Mouse (Mus musculus): ENCODE results near the gene Zp1.
A peak's percentile ranks its signal among the peaks of the same experiment; 100 is the strongest.

Gene Zp1

DNA sequence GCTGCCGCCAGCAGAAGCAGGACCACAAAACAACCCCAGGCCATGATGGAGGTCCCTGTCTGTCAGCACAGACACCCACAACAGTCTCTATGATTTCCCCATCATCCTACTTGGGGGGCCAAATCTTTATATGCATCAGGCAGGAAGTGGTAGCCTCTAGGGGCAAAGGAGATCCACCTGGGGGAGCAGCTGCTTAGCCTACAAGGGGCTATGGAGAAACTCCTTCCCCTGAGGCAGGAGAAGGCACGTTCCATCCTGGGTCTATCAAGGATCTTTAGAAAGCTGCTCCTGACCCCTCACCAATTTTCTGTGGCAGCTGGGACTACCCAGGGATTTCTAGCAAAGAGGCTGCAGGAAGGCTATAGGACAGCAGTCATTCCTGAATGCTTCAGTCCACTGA, at the start of gene Zp1:
Zp1 (minus strand) TSS at position 101 of the 400 bp plus-strand sequence.
- DNase-seq (ENCODE audit: low read depth) = no peak

DNA sequence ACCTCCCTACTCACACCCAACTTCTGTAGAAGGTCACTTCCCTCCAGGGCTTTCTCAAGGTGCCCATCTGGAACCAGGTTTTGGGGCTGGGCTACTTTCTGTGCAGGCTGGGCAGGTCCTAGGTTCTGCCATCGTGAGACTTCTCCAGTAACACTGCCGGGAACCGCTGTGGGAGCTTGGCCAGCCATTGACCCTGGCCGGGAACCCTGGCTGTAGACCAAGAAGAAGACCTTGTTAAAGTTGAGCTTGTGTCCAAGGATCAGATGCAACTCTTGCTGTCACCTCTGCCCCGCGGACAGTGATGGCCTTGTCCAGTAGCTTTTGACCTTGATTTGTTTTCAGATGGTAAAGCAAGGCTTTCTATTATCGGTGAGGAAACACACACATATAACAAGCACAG, 48.1 kb upstream of the Zp1 start:
- DNase-seq (ENCODE audit: low read depth) = no peak

DNA sequence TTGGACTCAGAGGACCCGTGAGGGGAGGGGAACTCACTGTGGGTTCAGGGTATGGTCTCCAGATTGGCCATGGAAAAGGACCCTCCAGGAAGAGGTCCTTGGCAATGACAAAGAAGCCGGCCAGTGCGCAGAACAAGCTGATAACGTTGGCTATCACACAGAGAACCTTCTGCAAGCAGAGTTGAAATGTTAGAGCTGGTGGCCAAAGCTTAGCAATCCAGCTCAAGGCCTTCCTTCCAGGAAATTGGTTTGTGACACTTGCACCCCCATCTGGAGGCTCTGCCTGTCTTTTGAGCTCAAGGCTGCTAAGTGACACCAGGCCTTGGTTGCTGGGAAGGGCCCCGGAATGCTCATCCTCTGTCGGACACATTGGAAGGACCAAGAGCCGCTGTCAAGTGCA, 45.3 kb upstream of the Zp1 start:
- DNase-seq (ENCODE audit: low read depth) = no peak

DNA sequence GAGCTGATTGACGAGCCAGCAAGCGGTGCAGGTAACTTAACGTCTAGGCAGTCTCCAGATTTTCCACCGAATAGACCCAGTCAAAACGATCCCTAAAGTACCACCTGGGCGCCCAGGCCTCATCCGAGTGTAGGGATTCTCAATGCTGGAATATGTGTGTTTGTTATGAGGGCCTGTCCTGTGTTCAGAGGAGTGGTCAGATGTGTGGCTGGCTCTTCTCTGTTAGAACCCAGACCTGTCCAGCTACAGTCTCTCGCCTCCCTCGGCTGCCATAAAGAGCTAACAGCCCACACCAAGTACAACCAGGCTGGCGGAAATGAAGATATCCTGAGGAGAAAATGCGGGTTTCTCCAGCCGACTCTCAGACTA, 39.5 kb upstream of the Zp1 start:
- DNase-seq (ENCODE audit: low read depth) = no peak

DNA sequence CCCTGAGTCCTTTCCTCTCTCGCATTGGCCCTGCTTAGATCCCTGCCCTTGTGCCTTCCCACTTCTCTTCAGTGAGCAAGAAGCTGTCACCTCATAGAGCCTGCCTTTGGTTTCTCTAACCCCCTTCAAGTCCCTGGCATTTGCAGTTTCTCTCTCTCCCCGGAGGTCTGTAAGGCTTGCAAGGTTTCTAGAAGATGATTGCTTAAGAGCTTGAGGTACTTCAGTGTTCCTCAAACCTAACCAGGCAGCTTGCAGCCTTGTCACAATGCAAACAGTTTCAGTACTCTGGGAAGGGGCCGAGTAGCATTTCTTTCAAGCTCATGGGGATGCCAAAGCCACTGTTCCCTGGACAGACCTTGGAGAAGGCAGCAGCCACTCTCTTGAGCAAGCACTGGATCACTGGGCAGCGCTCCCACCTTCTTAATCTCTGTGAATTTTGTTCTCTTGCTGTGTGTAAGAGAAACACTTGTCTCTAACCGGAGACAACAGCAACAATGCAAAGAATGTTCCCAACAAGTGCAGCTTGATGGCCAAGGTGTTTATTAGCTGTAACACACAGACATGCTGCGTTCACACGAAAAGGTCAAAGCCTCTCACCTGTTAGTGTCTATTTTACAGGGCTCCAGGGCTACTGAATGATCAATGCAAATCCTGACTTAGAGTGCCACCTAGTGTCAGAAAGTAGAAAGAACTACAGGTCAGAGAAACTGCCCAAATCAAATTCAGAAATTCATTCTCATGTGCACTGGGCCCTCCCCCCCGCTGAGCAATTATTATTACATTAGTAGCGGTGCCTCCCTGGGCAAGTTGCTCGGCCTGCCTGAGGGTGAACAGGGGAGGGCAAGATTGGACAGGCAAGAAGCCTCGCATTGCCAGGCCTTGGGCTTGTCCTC, 38.9 kb upstream of the Zp1 start:
- peak; percentile 90 for DNase-seq (ENCODE audit: low read depth)

DNA sequence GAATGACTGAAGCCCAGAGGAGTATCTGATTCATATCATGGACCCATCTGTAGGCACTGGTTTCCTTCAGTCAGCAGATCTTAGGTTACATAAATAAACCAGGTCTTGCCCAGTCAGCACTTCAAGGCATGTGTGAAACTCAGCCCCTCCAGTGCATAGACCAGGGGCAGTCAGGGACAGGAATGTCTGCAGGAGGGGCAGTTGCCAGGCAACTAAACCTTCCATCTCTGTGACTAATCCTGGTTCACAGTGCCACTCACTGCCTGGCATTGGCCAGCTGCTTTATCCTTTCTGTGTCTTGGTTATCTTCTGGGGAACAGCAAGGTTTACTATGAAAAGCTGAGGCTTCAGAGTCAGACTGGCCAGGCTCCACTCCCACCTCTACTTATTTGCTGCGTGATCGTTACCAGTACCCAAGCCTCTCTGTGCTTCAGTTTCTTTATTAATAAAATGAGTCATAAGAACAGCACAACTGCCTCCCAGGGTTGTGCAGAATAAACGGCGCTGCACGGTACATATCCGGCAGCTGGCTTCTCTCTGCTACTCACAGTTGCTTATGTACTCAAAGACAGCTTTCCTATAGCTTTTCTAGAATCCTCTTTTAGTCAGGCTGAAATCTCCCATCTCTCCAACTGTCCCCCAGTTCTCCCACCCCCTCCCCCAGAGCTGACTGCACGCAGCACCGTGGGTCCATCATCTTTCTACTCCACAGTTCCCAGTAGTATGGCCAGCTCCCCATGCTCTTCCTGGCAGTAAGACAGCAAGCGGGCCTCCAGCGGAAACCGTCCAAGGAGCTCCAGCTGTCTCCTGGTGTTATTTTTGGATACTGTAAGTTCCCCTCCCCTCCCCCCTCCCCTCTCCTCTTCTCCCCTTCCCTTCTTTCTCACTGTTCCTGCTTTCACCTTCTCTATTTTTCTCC, 31.8 kb upstream of the Zp1 start:
- DNase-seq (ENCODE audit: low read depth) = peak; percentile 41

DNA sequence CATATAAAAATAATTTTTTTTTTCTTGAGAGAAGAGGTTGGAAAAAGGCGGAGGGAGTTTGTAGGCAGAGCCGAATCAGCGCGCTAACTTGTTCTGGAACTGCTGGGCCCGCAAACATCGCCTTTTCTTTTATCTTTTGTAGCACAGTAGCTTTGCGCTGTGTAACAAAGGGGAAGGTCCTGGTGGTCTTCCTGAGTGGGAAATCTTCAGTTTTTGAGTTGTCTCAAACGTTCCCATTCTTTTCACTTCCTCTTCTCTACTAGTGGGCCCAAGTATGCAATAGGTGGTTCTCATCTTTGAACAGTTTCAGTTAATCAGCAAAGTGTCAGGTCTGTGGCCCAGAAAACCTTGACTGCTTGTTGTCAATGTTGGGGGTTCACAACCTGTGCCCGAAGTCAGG, 29.1 kb upstream of the Zp1 start:
- no peak for DNase-seq (ENCODE audit: low read depth)

DNA sequence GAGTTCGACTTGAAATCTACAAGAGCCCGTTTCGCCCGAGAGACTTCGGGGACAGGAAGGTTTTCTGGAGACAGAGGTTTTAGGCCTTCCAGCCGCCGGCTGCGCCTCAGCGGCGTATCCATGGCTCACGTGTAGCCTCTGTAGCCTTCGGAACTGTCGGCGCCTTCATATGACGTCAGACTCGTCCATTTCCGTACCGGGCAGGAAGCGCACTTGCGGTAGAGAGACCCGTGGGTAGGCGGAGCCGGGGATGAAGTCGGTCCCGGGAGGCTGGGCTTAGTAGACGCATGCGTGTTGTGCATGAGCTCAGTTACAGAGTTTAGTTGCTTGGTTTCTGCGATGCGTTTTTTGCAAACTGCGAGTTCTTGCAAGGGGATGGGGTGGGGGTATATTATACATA, 28.7 kb upstream of the Zp1 start, which contains the start of gene Ccdc86:
Ccdc86 (minus strand) TSS at position 155 of the 400 bp plus-strand sequence.
- peak; percentile 99 for DNase-seq (ENCODE audit: low read depth)

DNA sequence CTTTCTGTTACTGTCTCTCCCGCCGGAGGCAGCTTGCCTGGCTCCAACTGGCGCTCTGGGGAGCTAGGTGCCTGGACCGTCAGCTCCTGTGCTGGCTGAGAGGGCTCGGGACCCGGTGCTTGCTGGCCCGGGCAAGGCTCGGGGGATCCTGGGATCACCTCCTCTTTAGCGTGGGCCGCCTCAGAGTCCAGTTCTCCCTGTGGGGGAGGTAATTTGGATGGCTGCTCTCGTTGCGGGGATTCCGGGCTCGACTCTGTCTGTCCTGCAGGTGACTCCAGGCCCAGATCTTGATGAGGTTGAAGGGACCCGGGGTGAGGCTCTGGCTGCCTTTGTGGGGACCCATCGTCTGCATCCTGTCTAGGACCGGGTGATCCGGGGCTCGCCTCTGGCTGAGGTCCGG, 28.0 kb upstream of the Zp1 start:
- DNase-seq (ENCODE audit: low read depth) = peak; percentile 52

DNA sequence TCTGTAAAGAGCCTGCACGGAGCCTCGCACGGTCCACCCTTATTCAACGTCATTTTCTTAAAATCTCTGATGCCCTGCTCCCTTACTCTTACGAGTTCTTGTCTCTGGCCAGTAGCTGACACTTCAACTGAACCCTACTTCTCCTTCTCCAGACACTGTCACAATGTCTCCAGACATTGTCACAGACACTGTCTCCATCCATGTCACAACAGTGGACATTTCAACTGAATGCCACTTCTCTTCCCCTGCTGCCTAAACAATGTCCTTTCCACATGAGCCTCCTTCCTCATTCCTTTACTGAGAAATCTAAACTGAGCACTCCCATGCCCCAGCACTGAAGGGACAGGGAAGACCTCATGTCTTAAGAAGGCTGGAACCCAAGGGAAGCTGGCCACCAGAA, 26.8 kb upstream of the Zp1 start:
- no peak for DNase-seq (ENCODE audit: low read depth)

DNA sequence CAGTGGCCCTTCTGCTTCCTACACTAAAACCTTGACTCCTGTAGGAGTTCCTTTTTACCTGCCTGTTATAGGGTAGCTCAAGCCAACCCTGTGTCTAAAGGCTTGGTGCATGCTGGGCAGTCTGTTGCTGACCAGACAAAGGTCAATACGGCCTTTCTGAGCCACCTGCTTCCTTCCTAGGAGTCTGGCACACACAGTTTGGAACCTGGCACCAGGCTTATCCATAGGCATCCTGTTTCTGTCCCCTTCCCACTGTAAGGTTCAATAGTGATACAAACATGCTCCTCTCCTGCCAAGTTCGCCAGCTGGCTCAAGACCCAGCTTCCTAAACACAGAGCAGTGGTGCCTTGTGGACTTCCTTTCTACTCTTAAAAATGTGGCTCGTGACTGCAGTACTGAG, 26.1 kb upstream of the Zp1 start:
- DNase-seq (ENCODE audit: low read depth) = no peak

DNA sequence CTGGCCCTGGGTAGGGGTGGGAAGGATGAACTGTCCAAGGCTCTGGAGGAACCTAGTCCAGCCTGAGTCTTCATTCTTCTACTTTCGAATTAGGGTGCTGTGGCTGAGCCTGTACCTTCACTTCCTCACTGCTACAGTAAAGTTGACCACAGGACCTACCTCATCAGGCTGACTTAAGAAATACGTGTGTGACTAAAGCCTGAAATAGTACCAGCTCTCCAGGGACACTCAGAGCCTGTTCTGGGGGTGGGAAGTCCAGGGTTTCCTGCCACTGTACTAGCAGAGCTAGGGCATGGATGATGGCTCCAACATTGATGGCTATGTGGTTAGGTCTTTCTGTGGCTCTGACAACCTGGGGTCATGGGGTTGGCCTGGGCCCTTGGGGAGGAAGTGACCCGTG, 23.5 kb upstream of the Zp1 start:
- no peak for DNase-seq (ENCODE audit: low read depth)

DNA sequence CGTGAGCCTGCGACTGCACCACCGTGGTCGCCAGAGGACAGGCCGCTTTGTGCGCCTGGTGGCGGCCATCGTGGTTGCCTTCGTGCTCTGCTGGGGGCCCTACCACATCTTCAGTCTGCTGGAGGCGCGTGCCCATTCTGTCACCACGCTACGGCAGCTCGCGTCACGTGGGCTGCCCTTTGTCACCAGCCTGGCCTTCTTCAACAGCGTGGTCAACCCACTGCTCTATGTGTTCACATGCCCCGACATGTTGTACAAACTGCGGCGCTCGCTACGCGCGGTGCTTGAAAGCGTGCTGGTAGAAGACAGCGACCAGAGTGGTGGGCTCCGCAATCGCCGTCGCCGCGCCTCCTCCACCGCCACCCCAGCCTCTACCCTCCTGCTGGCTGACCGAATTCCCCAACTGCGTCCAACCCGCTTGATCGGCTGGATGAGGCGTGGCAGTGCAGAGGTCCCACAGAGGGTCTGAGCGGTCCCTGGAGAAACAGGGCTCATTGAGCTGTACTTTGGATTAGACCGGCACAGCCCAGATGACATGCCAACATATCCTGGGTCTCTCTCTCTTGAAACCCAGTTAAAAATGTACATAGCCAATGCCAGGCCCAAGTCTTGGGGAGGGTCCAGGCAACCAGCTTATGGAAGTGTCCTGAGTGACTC, 20.5 kb upstream of the Zp1 start:
- DNase-seq (ENCODE audit: low read depth) = no peak

DNA sequence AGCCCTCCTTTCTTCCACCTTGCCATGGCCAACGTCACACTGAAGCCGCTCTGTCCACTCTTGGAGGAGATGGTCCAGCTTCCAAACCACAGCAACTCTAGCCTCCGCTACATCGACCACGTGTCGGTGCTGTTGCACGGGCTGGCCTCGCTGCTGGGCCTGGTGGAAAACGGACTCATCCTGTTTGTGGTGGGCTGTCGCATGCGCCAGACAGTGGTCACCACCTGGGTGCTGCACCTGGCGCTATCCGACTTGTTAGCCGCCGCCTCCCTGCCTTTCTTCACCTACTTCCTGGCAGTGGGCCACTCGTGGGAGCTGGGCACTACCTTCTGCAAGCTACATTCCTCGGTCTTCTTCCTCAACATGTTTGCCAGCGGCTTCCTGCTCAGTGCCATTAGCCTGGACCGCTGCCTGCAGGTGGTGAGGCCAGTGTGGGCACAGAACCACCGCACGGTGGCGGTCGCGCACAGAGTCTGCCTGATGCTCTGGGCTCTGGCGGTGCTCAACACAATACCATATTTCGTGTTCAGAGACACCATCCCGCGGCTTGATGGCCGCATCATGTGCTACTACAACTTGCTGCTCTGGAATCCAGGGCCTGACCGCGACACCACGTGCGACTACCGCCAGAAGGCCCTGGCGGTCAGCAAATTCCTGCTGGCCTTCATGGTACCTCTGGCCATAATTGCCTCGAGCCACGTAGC, 19.8 kb upstream of the Zp1 start:
- DNase-seq (ENCODE audit: low read depth) = peak; percentile 75

DNA sequence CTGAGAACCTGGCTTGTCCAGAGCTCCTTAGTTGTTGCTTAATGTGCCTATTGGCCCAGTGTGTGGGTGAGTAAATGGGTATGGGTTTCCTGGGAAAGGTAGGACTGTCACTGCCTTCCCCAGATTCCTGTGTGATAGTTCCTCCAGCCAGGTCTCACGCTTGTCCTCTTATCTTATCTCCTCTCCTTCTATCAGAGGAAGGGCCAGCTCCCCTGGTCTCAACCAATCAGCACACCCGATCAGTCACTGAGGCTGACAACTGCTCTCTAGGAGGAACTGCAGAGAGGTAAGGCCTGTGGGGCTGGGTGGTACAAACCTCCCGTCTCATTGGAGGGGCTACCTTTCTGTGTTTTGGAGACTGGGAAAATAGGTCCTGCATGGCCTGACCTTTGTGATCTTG, 18.3 kb upstream of the Zp1 start:
- DNase-seq (ENCODE audit: low read depth) = no peak

DNA sequence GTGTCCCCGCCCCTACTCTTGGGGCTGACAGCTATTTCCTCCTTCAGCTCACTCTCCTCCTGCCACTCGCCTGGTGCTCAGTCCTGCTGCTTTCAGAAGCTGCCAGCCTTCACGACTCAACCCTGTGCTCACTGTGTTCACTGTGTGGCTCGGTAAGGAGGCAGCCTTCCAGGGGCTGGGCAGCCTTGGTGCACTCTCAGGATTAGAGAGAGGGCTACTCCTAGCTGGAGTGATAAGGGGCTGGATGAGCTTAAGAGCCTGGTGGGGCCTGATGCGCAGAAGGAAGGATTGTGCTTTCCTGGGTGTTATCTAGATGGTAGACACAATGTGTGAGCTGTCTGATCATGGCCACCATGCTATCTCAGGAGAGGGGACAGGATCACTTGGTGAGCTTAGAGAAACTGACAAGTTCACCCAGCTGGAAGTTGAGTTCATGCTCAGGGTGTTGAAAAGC, 16.7 kb upstream of the Zp1 start, which contains the start of gene Ptgdr2:
Ptgdr2 (plus strand) TSS at position 51 of the 454 bp plus-strand sequence.
- DNase-seq (ENCODE audit: low read depth) = no peak

DNA sequence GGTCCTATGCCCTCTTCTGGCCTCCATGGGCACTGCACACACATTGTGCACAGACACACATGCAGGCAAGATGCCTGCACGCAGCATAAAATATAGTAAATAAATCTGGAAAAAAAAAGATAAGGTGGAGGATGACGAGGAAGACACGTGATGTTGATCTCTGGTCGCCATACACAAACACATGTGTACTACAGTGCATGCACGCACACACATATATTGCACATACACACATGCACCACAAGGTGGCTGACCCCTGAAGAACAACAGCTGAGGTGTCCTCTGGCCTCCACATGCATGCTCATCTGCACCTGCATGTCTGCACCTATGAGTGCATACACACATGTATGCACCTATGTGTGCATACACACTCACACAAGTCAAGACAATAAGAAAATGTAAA, 15.6 kb upstream of the Zp1 start:
- peak; percentile 32 for DNase-seq (ENCODE audit: low read depth)

DNA sequence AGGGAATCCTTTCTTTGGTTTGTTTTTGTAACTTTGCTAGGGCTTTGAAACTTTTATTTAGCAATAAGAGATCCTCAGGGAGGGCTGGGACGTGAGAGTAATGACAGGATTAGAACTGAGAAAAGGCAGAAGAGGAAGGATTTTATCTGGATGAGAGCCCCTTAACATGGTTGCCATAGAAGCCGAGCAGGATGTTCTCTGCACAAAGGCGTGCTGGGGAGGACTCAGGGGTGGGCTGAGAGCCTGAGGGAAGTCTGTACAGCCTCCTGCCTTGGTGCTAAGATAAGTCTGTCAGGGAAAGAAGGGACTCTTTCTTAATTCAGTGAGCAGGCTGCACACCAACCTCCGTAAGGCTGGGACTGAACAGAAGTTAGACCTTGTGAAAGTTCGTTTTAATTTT, 14.6 kb upstream of the Zp1 start:
- no peak for DNase-seq (ENCODE audit: low read depth)

DNA sequence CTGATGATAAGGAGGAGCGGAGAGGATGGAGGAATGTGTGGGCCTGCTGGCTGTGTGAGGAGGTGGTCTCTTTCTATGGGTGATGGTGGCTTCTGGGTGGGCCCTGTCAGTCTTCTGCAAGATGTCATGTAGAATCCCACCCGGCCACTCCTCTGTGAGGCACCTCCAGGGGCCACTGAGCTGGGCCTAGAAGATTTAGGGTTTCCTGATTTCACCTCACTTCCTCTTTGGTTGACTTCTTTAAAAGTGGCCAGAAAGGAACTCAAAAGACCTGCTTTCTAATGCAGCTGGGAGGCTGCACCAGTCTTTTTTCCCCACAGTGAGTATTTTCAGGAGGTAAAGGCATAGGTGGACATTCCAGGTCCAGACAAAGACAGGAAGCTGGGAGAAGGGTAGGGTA, 10.2 kb upstream of the Zp1 start:
- DNase-seq (ENCODE audit: low read depth) = no peak

DNA sequence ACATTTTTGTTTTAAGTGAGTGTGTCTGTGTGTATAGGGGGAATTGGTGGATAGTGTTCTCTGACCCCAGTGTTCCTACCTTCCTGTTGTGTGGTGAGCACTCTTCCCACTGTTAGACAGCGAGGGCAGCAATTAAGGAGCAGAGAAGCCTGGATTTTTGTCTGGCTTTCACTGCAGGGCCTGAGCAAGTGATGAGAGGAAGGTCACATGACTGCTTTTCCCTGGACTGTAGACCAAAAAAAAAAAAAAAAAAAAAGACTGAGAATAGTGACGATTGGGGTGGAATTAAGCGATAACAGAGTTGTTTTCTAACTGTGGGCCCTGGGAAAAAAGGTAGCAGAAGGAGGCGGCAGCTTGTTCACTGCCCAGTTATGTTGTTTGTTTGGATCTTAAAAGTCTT, 6.2 kb upstream of the Zp1 start:
- DNase-seq (ENCODE audit: low read depth) = no peak

DNA sequence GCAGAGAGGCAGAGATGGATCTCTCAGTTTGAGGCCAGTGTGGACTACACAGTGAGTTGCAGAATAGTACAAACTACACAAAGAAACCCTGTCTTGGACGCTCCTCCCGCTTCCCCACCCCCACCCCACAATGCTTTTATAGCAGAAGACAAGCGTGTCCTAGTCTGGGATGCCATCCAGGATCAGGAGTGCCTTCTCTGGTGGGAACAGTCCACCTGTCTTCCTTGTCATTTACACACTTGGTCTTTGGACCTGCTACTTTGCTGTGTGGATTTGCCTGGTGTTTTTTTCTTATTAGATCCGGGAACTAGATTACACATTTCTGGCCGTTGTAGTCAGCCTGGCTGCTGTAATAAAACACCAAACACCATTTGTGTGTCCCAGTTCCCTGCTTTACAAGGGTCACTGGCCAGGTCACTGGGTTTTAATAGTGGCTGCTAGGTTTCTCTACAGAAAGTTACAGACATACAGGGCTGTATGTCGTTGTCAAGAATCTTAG, 5.7 kb upstream of the Zp1 start:
- no peak for DNase-seq (ENCODE audit: low read depth)

DNA sequence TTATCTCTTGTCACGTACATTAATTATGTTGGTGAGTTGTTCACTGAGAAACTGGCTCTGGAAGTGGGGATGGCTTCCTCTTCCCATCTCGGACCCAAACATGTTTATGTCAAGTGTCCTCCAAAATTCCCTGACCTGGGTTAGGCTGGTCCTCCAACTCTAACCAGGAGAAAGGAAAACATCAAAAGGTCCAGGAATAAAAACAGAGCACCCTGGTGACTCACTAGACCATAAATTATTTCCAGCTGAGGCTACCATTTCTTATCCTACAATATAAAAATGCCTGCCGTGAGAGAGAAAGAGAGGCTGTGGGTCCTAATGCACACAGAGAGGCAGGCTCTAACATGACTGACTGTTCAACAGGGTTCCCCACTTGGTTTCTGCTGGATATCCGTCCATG, 3.8 kb upstream of the Zp1 start:
- no peak for DNase-seq (ENCODE audit: low read depth)
